Mouse (Mus musculus) spleen, embryonic (tissue): ENCODE measurements around the gene Zfp30.

Source experiments
- CTCF ChIA-PET: fragments of 350-600 bp; sonication (Branson Sonifier 250); formaldehyde crosslinking; loops from one replicate; lab custom pipeline; 2022; lab: Charles Lee

The Zfp30 gene

DNA sequence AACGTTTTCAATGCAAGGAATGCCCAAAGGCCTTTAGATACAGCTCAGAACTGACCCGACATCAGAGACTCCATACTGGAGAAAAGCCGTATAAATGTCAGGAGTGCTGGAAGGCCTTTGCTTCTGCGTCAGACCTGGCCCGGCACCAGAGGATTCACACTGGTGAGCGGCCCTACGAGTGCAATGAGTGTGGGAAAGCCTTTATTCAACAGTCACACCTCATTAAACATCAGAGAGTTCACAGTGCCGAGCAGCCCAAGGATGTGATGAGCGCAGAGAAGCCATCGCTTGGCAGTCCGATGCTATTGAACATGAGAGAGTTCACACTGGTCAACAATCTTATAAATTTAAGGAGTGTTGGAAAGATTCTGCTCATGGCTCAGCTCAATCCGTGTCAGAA, 46.0 kb downstream of the Zfp30 start:
- CTCF ChIA-PET: interaction anchor here (0.6 kb wide), 1 partner anchor 14 kb away, joined by 3 read pairs; no protein-coding TSS in a partner anchor

DNA sequence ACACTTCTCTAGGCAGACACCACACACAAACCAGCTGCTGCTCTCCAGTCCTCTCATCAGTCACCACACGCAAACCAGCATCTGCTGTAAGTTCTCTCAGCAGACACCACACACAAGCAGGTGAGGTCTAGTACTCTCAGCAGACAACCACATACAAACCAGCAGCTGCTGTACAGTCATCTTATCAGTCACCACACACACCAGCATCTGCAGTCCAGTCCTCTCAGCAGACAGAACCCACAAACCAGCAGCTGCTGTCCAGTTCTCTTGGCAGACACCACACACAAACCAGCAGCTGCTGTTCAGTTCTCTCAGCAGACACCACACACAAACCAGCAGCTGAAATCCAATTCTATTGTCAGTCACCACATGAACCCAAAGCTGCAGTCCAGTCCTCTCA, 53.0 kb downstream of the Zfp30 start:
- CTCF ChIA-PET: no interaction called here

GRCm38 (mm10) chr7:29839256-29839655, 55.5 kb downstream of the Zfp30 start:
- CTCF ChIA-PET: no interaction called here

GRCm38 (mm10) chr7:29842105-29842504, 58.3 kb downstream of the Zfp30 start:
- CTCF ChIA-PET: no interaction called here
